ENCODE assay signal across 8 mouse cellular contexts in the genomic region with DNA sequence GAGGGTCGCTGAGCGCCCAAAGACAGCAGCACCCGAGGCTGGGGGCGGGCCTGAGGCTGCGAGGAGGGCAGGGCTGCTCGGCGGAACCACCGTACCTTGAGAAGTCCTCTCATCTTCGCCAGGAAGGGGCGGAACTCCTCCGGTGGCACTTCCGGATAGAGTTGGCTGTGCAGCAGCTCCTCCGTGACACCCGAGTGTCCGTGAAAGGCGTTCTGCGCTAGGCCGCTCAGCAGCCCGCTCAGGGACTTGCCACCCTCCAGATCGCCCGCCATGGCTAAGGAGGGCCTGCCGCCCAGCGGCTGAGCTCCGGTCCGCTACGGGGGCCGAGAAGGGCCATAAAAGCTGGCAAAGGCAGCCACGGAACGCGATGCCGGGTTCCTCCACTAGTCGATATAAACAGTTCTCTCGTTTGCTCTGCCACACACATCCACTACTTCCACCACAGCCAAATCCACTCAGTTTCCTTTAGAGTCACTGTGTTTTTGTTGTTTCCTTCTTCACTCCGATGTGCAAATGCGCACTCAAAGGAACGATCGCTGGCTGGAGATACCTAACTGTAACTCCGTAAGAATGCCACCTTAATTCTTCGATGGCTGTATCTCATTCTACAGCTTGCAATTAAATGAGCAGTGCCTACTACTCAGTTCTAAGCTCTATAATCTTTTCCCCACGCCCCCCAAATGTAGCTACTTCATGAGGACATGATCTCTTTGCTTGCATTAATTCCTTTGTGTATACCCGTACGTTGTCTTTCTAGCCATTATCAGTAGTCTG. TPM values are rescaled to one million over a fixed set of nuclear protein-coding genes. Genes with fewer than 3 reads are reported as not detected.
DNase-seq lines count a peak whose midpoint lies in the region; ATAC-seq lines count a peak whose summit lies in the region.

Gene Gm28048 (minus strand): TSS at position 107 of the 774 bp plus-strand sequence.
Gene Commd1 (minus strand): TSS at position 399 of the 774 bp plus-strand sequence.

- DNase-seq in c-Kit-negative CD71-positive TER-119-positive erythroid progenitor cells, embryonic 14.5 days (ENCODE audit: low read depth, low spot score): peak; percentile 87
- DNase-seq in fibroblast of lung, adult 2 months (ENCODE audit: low read depth): peak; percentile 87
- DNase-seq in kidney, postnatal 25 days: peak; percentile 98
- peak; percentile 92 for DNase-seq in telencephalon, adult 2 months (ENCODE audit: low read depth, low spot score)

- no peaks in the 10 kb centered on the region for H3K9me3 ChIP-seq in heart, embryonic 15.5 days (replicated peaks)
- H3K9me3 ChIP-seq in liver, embryonic 15.5 days (replicated peaks): no peaks in the 10 kb centered on the region
- no peaks in the 10 kb centered on the region for H3K9me3 ChIP-seq in neural tube, embryonic 12.5 days

- H3K4me1 ChIP-seq in heart, embryonic 15.5 days (replicated peaks): peaks cover 16% of the 10 kb centered on the region
- H3K4me1 ChIP-seq in liver, embryonic 15.5 days (replicated peaks): peaks cover 39% of the 10 kb centered on the region
- peaks cover 9% of the 10 kb centered on the region for H3K4me1 ChIP-seq in neural tube, embryonic 12.5 days

- WGBS in heart, embryonic 15.5 days: 3% methylated on average over 42 of the region's 42 CpGs
- 2% methylated on average over 42 of the region's 42 CpGs for WGBS in liver, embryonic 15.5 days (ENCODE audit: insufficient replicate concordance)
- 4% methylated on average over 42 of the region's 42 CpGs for WGBS in neural tube, embryonic 12.5 days

- H3K27me3 ChIP-seq in heart, embryonic 15.5 days: no peaks in the 10 kb centered on the region
- H3K27me3 ChIP-seq in liver, embryonic 15.5 days: no peaks in the 10 kb centered on the region
- H3K27me3 ChIP-seq in neural tube, embryonic 12.5 days (replicated peaks): no peaks in the 10 kb centered on the region

- H3K27ac ChIP-seq in heart, embryonic 15.5 days: peak within 1 kb of the TSS; percentile 98
- H3K27ac ChIP-seq in liver, embryonic 15.5 days (replicated peaks): peak within 1 kb of the TSS; percentile 99
- H3K27ac ChIP-seq in neural tube, embryonic 12.5 days: peak within 1 kb of the TSS; percentile 85

- peak within 1 kb of the TSS; percentile 79 for H3K9ac ChIP-seq in heart, embryonic 15.5 days
- H3K9ac ChIP-seq in liver, embryonic 15.5 days: peak within 1 kb of the TSS; percentile 83
- peak within 1 kb of the TSS; percentile 73 for H3K9ac ChIP-seq in neural tube, embryonic 12.5 days

- peak within 1 kb of the TSS; percentile 82 for H3K4me3 ChIP-seq in heart, embryonic 15.5 days
- H3K4me3 ChIP-seq in liver, embryonic 15.5 days (replicated peaks): peak within 1 kb of the TSS; percentile 83
- H3K4me3 ChIP-seq in neural tube, embryonic 12.5 days: peak within 1 kb of the TSS; percentile 69

- peak within 1 kb of the TSS; percentile 77 for H3K4me2 ChIP-seq in heart, embryonic 15.5 days
- peak within 1 kb of the TSS; percentile 83 for H3K4me2 ChIP-seq in liver, embryonic 15.5 days
- H3K4me2 ChIP-seq in neural tube, embryonic 12.5 days (replicated peaks): peak within 1 kb of the TSS; percentile 85

- H3K36me3 ChIP-seq in heart, embryonic 15.5 days: peaks cover 11% of the 10 kb centered on the region; the same call in 1 of the 2 replicates
- H3K36me3 ChIP-seq in liver, embryonic 15.5 days (replicated peaks): peaks cover 29% of the 10 kb centered on the region
- peaks cover 10% of the 10 kb centered on the region; the same call in 1 of the 2 replicates for H3K36me3 ChIP-seq in neural tube, embryonic 12.5 days

- ATAC-seq in CD4-positive, CD25-positive, alpha-beta regulatory T cell, adult 4 months: peak; percentile 93
- ATAC-seq in heart, embryonic 15.5 days (replicated peaks; ENCODE audit: insufficient number of reproducible peaks, insufficient read depth, low FRiP score, low read depth): peak; percentile 91
- peak; percentile 90 for ATAC-seq in liver, embryonic 15.5 days (ENCODE audit: insufficient read depth)
- ATAC-seq in neural tube, embryonic 12.5 days (ENCODE audit: low FRiP score, low read depth): peak; percentile 93

RNA-seq across cellular contexts. Expression of gene Gm28048, which starts in this region (rescaled TPM):
- polyA plus RNA-seq in CD4-positive, CD25-positive, alpha-beta regulatory T cell, adult 4 months (2017; shearing (Covaris generic)): 10 to 100 TPM; 25.1 to 38.5 TPM
- 6.9 and 10.8 TPM in 2 replicates for polyA plus RNA-seq in heart, embryonic 15.5 days (2015; fragmentation: Nextera tagmentation; extraction: Ambion mirVana)
- polyA plus RNA-seq in liver, embryonic 15.5 days (2015; fragmentation: Nextera tagmentation; extraction: Ambion mirVana): 8.9 and 9.2 TPM in 2 replicates
- polyA plus RNA-seq in neural tube, embryonic 12.5 days (2016; fragmentation: Nextera tagmentation; extraction: Ambion mirVana): 5.6 and 6.2 TPM in 2 replicates

RNA-seq across cellular contexts. Expression of gene Commd1, which starts in this region (rescaled TPM):
- 10 to 100 TPM; 78.2 to 81.2 TPM for polyA plus RNA-seq in CD4-positive, CD25-positive, alpha-beta regulatory T cell, adult 4 months (2017; shearing (Covaris generic))
- 291 and 351 TPM in 2 replicates for polyA plus RNA-seq in heart, embryonic 15.5 days (2015; fragmentation: Nextera tagmentation; extraction: Ambion mirVana)
- polyA plus RNA-seq in liver, embryonic 15.5 days (2015; fragmentation: Nextera tagmentation; extraction: Ambion mirVana): 153 and 167 TPM in 2 replicates
- 302 and 325 TPM in 2 replicates for polyA plus RNA-seq in neural tube, embryonic 12.5 days (2016; fragmentation: Nextera tagmentation; extraction: Ambion mirVana)

Comparison
In these comparisons a context has a peak if more than half of its experiments do, and no peak if none do; other contexts are left out.
1. Peak in every context shown above with its lines: DNase-seq, ATAC-seq, H3K4me3 ChIP-seq and H3K27ac ChIP-seq.